Mouse (Mus musculus) embryonic facial prominence, embryonic 13.5 days (tissue): ENCODE results near the gene Pde8b. TPM values are rescaled to one million over a fixed set of nuclear protein-coding genes. Genes with fewer than 3 reads are reported as not detected.

ENCODE experiments used
- ATAC-seq: fragments of 200-750 bp; cut with Nextera tagmentation; 2 replicates; pipeline ENCODE4 v1.8.0; 2017; ENCODE audit warnings: low read depth; ENCODE audit not compliant: insufficient number of reproducible peaks, insufficient read depth, low FRiP score, low TSS enrichment
- H3K27ac ChIP-seq: fragments of 300-500 bp; sonication (generic); 2 replicates; pipeline ENCODE4 v1.5.1; 2015; ENCODE audit warnings: moderate library complexity, mild to moderate bottlenecking, inconsistent platforms
- H3K27me3 ChIP-seq: fragments of 300-500 bp; sonication (generic); 2 replicates; pipeline ENCODE4 v1.6.1; 2015; ENCODE audit warnings: mild to moderate bottlenecking, inconsistent platforms
- H3K36me3 ChIP-seq: fragments of 300-500 bp; sonication (generic); 2 replicates; pipeline ENCODE4 v1.6.1; 2015; ENCODE audit warnings: mild to moderate bottlenecking, inconsistent platforms
- H3K4me1 ChIP-seq: fragments of 300-500 bp; sonication (generic); 2 replicates; pipeline ENCODE4 v1.6.1; 2015; ENCODE audit warnings: inconsistent platforms
- H3K4me2 ChIP-seq: fragments of 300-500 bp; sonication (generic); 2 replicates; pipeline ENCODE4 v1.6.1; 2015; ENCODE audit warnings: moderate library complexity, mild to moderate bottlenecking, inconsistent platforms
- H3K4me3 ChIP-seq: fragments of 300-500 bp; sonication (generic); 2 replicates; pipeline ENCODE4 v1.5.1; 2015; ENCODE audit warnings: mild to moderate bottlenecking, inconsistent platforms
- H3K9ac ChIP-seq: fragments of 300-500 bp; sonication (generic); 2 replicates; pipeline ENCODE4 v1.6.1; 2015; ENCODE audit warnings: mild to moderate bottlenecking, inconsistent platforms
- H3K9me3 ChIP-seq: fragments of 300-500 bp; sonication (generic); 2 replicates; pipeline ENCODE4 v1.6.1; 2016; ENCODE audit warnings: inconsistent platforms
- WGBS: fragments of 180-500 bp; shearing (Covaris S2); methylation state at CpG from one replicate; pipeline ENCODE4 v1.1.7; 2015; ENCODE audit warnings: mixed read lengths; 5-methylcytosine and 5-hydroxymethylcytosine counted together
- polyA plus RNA-seq: library from polyadenylated mRNA; unstranded; fragments of >200 nt; fragmentation: Nextera tagmentation; extraction: Ambion mirVana; gene quantifications from 2 replicates; pipeline ENCODE4 v1.2.1, GENCODE M21; 2015

The Pde8b gene
- polyA plus RNA-seq, 1 experiment from 2014 or later, result 2.6 TPM

GRCm38 (mm10) chr13:95034715-95035114, 215.4 kb downstream of the Pde8b start:
- WGBS, result 80% methylated on average over 2 of the region's 2 CpGs
- H3K36me3 ChIP-seq, result no peaks in the 10 kb centered on the region
- H3K9me3 ChIP-seq, result no peaks in the 10 kb centered on the region
- H3K4me2 ChIP-seq, result no peak overlapping the region
- no peaks in the 10 kb centered on the region for H3K27me3 ChIP-seq
- H3K9ac ChIP-seq, result no peak overlapping the region
- H3K4me1 ChIP-seq, result no peaks in the 10 kb centered on the region
- no peak for ATAC-seq
- no peak overlapping the region for H3K4me3 ChIP-seq
- no peak overlapping the region for H3K27ac ChIP-seq

- no peak overlapping the region for H3K9ac ChIP-seq
- no peaks in the 10 kb centered on the region for H3K9me3 ChIP-seq
- no peak for ATAC-seq
- WGBS, result 82% methylated on average over 9 of the region's 9 CpGs
- H3K36me3 ChIP-seq, result no peaks in the 10 kb centered on the region
- no peak overlapping the region for H3K4me3 ChIP-seq
- H3K4me1 ChIP-seq, result no peaks in the 10 kb centered on the region
- no peaks in the 10 kb centered on the region for H3K27me3 ChIP-seq
- no peak overlapping the region for H3K4me2 ChIP-seq
- H3K27ac ChIP-seq, result no peak overlapping the region
These were observed 216.0 kb downstream of the Pde8b start for GRCm38 (mm10) chr13:95034094-95034493.

GRCm38 (mm10) chr13:95032973-95033372, 217.2 kb downstream of the Pde8b start:
- H3K9me3 ChIP-seq, result no peaks in the 10 kb centered on the region
- no peak overlapping the region for H3K4me3 ChIP-seq
- ATAC-seq, result no peak
- no peak overlapping the region for H3K4me2 ChIP-seq
- H3K9ac ChIP-seq, result no peak overlapping the region
- WGBS, result 73% methylated on average over 6 of the region's 6 CpGs
- H3K36me3 ChIP-seq, result peaks cover 8% of the 10 kb centered on the region
- H3K4me1 ChIP-seq, result no peaks in the 10 kb centered on the region
- no peak overlapping the region for H3K27ac ChIP-seq
- no peaks in the 10 kb centered on the region for H3K27me3 ChIP-seq

GRCm38 (mm10) chr13:95032127-95032831, 217.9 kb downstream of the Pde8b start:
- no peak overlapping the region for H3K9ac ChIP-seq
- no peak overlapping the region for H3K27ac ChIP-seq
- H3K4me1 ChIP-seq, result no peaks in the 10 kb centered on the region
- no peaks in the 10 kb centered on the region for H3K9me3 ChIP-seq
- H3K36me3 ChIP-seq, result peaks cover 10% of the 10 kb centered on the region
- H3K27me3 ChIP-seq, result no peaks in the 10 kb centered on the region
- no peak overlapping the region for H3K4me2 ChIP-seq
- no peak for ATAC-seq
- 72% methylated on average over 17 of the region's 17 CpGs for WGBS
- no peak overlapping the region for H3K4me3 ChIP-seq

- Histone ChIP-seq H3K27me3 (no peaks in the 10 kb centered on the region), H3K27ac (no peak overlapping the region), H3K4me1 (no peaks in the 10 kb centered on the region), H3K36me3 (peaks cover 16% of the 10 kb centered on the region), H3K4me3 (no peak overlapping the region), H3K9ac (no peak overlapping the region), H3K9me3 (no peaks in the 10 kb centered on the region), H3K4me2 (no peak overlapping the region)
- WGBS, result 81% methylated on average over 6 of the region's 6 CpGs
- ATAC-seq, result no peak
These were observed 219.3 kb downstream of the Pde8b start for GRCm38 (mm10) chr13:95030828-95031227.

- H3K4me3 ChIP-seq, result no peak overlapping the region
- H3K9me3 ChIP-seq, result no peaks in the 10 kb centered on the region
- no peaks in the 10 kb centered on the region for H3K27me3 ChIP-seq
- no peak overlapping the region for H3K4me2 ChIP-seq
- ATAC-seq, result no peak
- H3K4me1 ChIP-seq, result peaks cover 4% of the 10 kb centered on the region
- H3K36me3 ChIP-seq, result peaks cover 11% of the 10 kb centered on the region
- WGBS, result 75% methylated on average over 6 of the region's 6 CpGs
- H3K27ac ChIP-seq, result no peak overlapping the region; the same call in 1 of the 2 replicates
- H3K9ac ChIP-seq, result no peak overlapping the region
These were observed 229.9 kb downstream of the Pde8b start for GRCm38 (mm10) chr13:95020216-95020615.

GRCm38 (mm10) chr13:95019345-95019744, 230.8 kb downstream of the Pde8b start:
- ATAC-seq, result no peak
- Histone ChIP-seq H3K4me2 (no peak overlapping the region), H3K27me3 (no peaks in the 10 kb centered on the region), H3K4me3 (no peak overlapping the region), H3K27ac (no peak overlapping the region), H3K36me3 (peaks cover 11% of the 10 kb centered on the region), H3K9ac (no peak overlapping the region), H3K9me3 (no peaks in the 10 kb centered on the region), H3K4me1 (peaks cover 4% of the 10 kb centered on the region)
- 60% methylated on average over 6 of the region's 6 CpGs for WGBS

- no peaks in the 10 kb centered on the region for H3K9me3 ChIP-seq
- WGBS, result 7% methylated on average over 9 of the region's 9 CpGs
- peak; percentile 62; the same call in 1 of the 2 replicates for ATAC-seq
- no peaks in the 10 kb centered on the region; the same call in 1 of the 2 replicates for H3K4me1 ChIP-seq
- H3K27ac ChIP-seq, result no peak overlapping the region
- H3K9ac ChIP-seq, result no peak overlapping the region
- H3K27me3 ChIP-seq, result no peaks in the 10 kb centered on the region
- peaks cover 11% of the 10 kb centered on the region for H3K36me3 ChIP-seq
- no peak overlapping the region for H3K4me3 ChIP-seq
- H3K4me2 ChIP-seq, result no peak overlapping the region
These were observed 232.2 kb downstream of the Pde8b start for GRCm38 (mm10) chr13:95017916-95018315.

GRCm38 (mm10) chr13:95017278-95017677, 232.9 kb downstream of the Pde8b start:
- H3K9me3 ChIP-seq, result no peaks in the 10 kb centered on the region
- H3K4me2 ChIP-seq, result no peak overlapping the region
- H3K36me3 ChIP-seq, result peaks cover 10% of the 10 kb centered on the region
- no peaks in the 10 kb centered on the region; the same call in 1 of the 2 replicates for H3K4me1 ChIP-seq
- WGBS, result 89% methylated on average over 6 of the region's 6 CpGs
- no peak overlapping the region for H3K4me3 ChIP-seq
- H3K9ac ChIP-seq, result no peak overlapping the region
- no peak for ATAC-seq
- no peaks in the 10 kb centered on the region for H3K27me3 ChIP-seq
- no peak overlapping the region for H3K27ac ChIP-seq

GRCm38 (mm10) chr13:95011546-95012257, 238.4 kb downstream of the Pde8b start:
- H3K27me3 ChIP-seq, result no peaks in the 10 kb centered on the region

GRCm38 (mm10) chr13:95009261-95009660, 240.9 kb downstream of the Pde8b start:
- ATAC-seq, result no peak
- no peak overlapping the region for H3K9ac ChIP-seq
- WGBS, result 78% methylated on average over 7 of the region's 7 CpGs
- H3K4me1 ChIP-seq, result no peaks in the 10 kb centered on the region
- H3K27ac ChIP-seq, result no peak overlapping the region
- no peak overlapping the region for H3K4me2 ChIP-seq
- peaks cover 10% of the 10 kb centered on the region for H3K36me3 ChIP-seq
- no peaks in the 10 kb centered on the region for H3K9me3 ChIP-seq
- no peaks in the 10 kb centered on the region for H3K27me3 ChIP-seq
- no peak overlapping the region for H3K4me3 ChIP-seq

More at GRCm38 (mm10) chr13:95011546-95012257, 238.4 kb downstream of the Pde8b start:
- Histone ChIP-seq H3K4me3 (no peak overlapping the region), H3K27ac (no peak overlapping the region), H3K4me1 (no peaks in the 10 kb centered on the region), H3K9me3 (no peaks in the 10 kb centered on the region), H3K4me2 (no peak overlapping the region), H3K9ac (no peak overlapping the region), H3K36me3 (peaks cover 12% of the 10 kb centered on the region)
- no peak for ATAC-seq
- WGBS, result 83% methylated on average over 7 of the region's 7 CpGs

GRCm38 (mm10) chr13:95007281-95007680, 242.9 kb downstream of the Pde8b start:
- no peak overlapping the region for H3K4me3 ChIP-seq
- 77% methylated on average over 8 of the region's 8 CpGs for WGBS
- H3K36me3 ChIP-seq, result peaks cover 10% of the 10 kb centered on the region
- H3K27me3 ChIP-seq, result no peaks in the 10 kb centered on the region
- H3K4me2 ChIP-seq, result no peak overlapping the region
- H3K9ac ChIP-seq, result no peak overlapping the region
- no peaks in the 10 kb centered on the region for H3K9me3 ChIP-seq
- H3K27ac ChIP-seq, result no peak overlapping the region
- no peaks in the 10 kb centered on the region for H3K4me1 ChIP-seq
- no peak for ATAC-seq
